Mouse (Mus musculus) embryonic facial prominence, embryonic 11.5 days (tissue): ENCODE data around the gene Cradd. TPM values are rescaled to one million over a fixed set of nuclear protein-coding genes. Genes with fewer than 3 reads are reported as not detected.

Source experiments
- ATAC-seq: fragments of 200-750 bp; cut with Nextera tagmentation; replicated peaks from 2 replicates; pipeline ENCODE4 v1.8.0; 2017; ENCODE audit warnings: low read depth; ENCODE audit not compliant: insufficient number of reproducible peaks, low FRiP score, low TSS enrichment
- DNase-seq: peaks from one replicate; pipeline ENCODE4 v3.0.0-alpha.2; 2015; ENCODE audit warnings: low spot score
- H3K27ac ChIP-seq: fragments of 300-500 bp; sonication (generic); replicated peaks from 2 replicates; pipeline ENCODE4 v1.5.1; 2014; ENCODE audit warnings: mild to moderate bottlenecking, low read depth, low read length, control low read depth
- H3K27me3 ChIP-seq: fragments of 300-500 bp; sonication (generic); 2 replicates; pipeline ENCODE4 v1.6.1; 2014; ENCODE audit warnings: mild to moderate bottlenecking, low read length, moderate library complexity, mixed read lengths; ENCODE audit not compliant: control insufficient read depth, insufficient read depth
- H3K36me3 ChIP-seq: fragments of 300-500 bp; sonication (generic); replicated peaks from 2 replicates; pipeline ENCODE4 v1.6.1; 2014; ENCODE audit warnings: low read depth, mild to moderate bottlenecking, low read length, moderate library complexity, mixed read lengths; ENCODE audit not compliant: control insufficient read depth, insufficient read depth
- H3K4me1 ChIP-seq: fragments of 300-500 bp; sonication (generic); 2 replicates; pipeline ENCODE4 v1.6.1; 2014; ENCODE audit warnings: low read length, mixed read lengths; ENCODE audit not compliant: control insufficient read depth, insufficient read depth
- H3K4me2 ChIP-seq: fragments of 300-500 bp; sonication (generic); 2 replicates; pipeline ENCODE4 v1.6.1; 2014; ENCODE audit warnings: low read depth, mild to moderate bottlenecking, control low read depth, low read length, moderate library complexity
- H3K4me3 ChIP-seq: fragments of 300-500 bp; sonication (generic); 2 replicates; pipeline ENCODE4 v1.5.1; 2014; ENCODE audit warnings: low read depth, low read length, control low read depth
- H3K9ac ChIP-seq: fragments of 300-500 bp; sonication (generic); replicated peaks from 2 replicates; pipeline ENCODE4 v1.6.1; 2014; ENCODE audit warnings: mild to moderate bottlenecking, control low read depth, low read length
- H3K9me3 ChIP-seq: fragments of 300-500 bp; sonication (generic); replicated peaks from 2 replicates; pipeline ENCODE4 v1.6.1; 2016; ENCODE audit warnings: mild to moderate bottlenecking, low read length, inconsistent platforms, mixed read lengths; ENCODE audit not compliant: control insufficient read depth
- WGBS: fragments of 180-500 bp; shearing (Covaris S2); extraction: QIAGEN DNeasy Blood & Tissue Kit; methylation state at CpG from one replicate; pipeline ENCODE4 v1.1.7; 2014; 5-methylcytosine and 5-hydroxymethylcytosine counted together
- polyA plus RNA-seq: library from polyadenylated mRNA; unstranded; fragments of >200 nt; fragmentation: Nextera tagmentation; extraction: Ambion mirVana; gene quantifications from 2 replicates; pipeline ENCODE4 v1.2.1, GENCODE M21; 2014

Cradd gene
- polyA plus RNA-seq, 1 experiment from 2014 or later: 15.3 TPM

GRCm38 (mm10) chr10:95239196-95240069 is 84.5 kb downstream of the Cradd start:
- DNase-seq (no peak), ATAC-seq (no peak)
- no peaks in the 10 kb centered on the region for H3K9me3 ChIP-seq
- peaks cover 3% of the 10 kb centered on the region; the same call in 1 of the 2 replicates for H3K4me1 ChIP-seq
- no peak overlapping the region for H3K4me3 ChIP-seq
- H3K4me2 ChIP-seq: no peak overlapping the region
- 47% methylated on average over 13 of the region's 13 CpGs for WGBS
- no peaks in the 10 kb centered on the region for H3K27me3 ChIP-seq
- no peak overlapping the region for H3K9ac ChIP-seq
- no peak overlapping the region for H3K27ac ChIP-seq
- H3K36me3 ChIP-seq: no peaks in the 10 kb centered on the region

- Histone ChIP-seq H3K4me2 (no peak overlapping the region), H3K27ac (no peak overlapping the region), H3K36me3 (no peaks in the 10 kb centered on the region), H3K9me3 (no peaks in the 10 kb centered on the region), H3K9ac (no peak overlapping the region), H3K27me3 (no peaks in the 10 kb centered on the region), H3K4me1 (peaks cover 3% of the 10 kb centered on the region; the same call in 1 of the 2 replicates), H3K4me3 (no peak overlapping the region)
- ATAC-seq (no peak), DNase-seq (no peak)
- WGBS: 91% methylated on average over 2 of the region's 2 CpGs
Measured at GRCm38 (mm10) chr10:95238667-95239066, 85.3 kb downstream of the Cradd start.

GRCm38 (mm10) chr10:95236226-95236625 is 87.7 kb downstream of the Cradd start:
- Histone ChIP-seq H3K4me2 (no peak overlapping the region), H3K9ac (no peak overlapping the region), H3K9me3 (no peaks in the 10 kb centered on the region), H3K27ac (no peak overlapping the region), H3K27me3 (no peaks in the 10 kb centered on the region), H3K36me3 (no peaks in the 10 kb centered on the region), H3K4me1 (peaks cover 3% of the 10 kb centered on the region; the same call in 1 of the 2 replicates), H3K4me3 (no peak overlapping the region)
- 20% methylated on average over 8 of the region's 8 CpGs for WGBS
- no peak for DNase-seq
- ATAC-seq: no peak

- ATAC-seq (no peak), DNase-seq (no peak)
- Histone ChIP-seq H3K4me3 (no peak overlapping the region), H3K9ac (no peak overlapping the region), H3K9me3 (no peaks in the 10 kb centered on the region), H3K36me3 (no peaks in the 10 kb centered on the region), H3K27ac (no peak overlapping the region), H3K27me3 (no peaks in the 10 kb centered on the region), H3K4me2 (no peak overlapping the region), H3K4me1 (peaks cover 3% of the 10 kb centered on the region; the same call in 1 of the 2 replicates)
- WGBS: 67% methylated on average over 3 of the region's 3 CpGs
Measured at GRCm38 (mm10) chr10:95234661-95235060, 89.3 kb downstream of the Cradd start.

- no peaks in the 10 kb centered on the region for H3K27me3 ChIP-seq
- no peak for DNase-seq
- no peak overlapping the region for H3K27ac ChIP-seq
- H3K4me1 ChIP-seq: peaks cover 3% of the 10 kb centered on the region; the same call in 1 of the 2 replicates
- no peak overlapping the region for H3K9ac ChIP-seq
- WGBS: 92% methylated on average over 10 of the region's 10 CpGs
- no peak overlapping the region for H3K4me2 ChIP-seq
- no peak for ATAC-seq
- H3K9me3 ChIP-seq: no peaks in the 10 kb centered on the region
- no peaks in the 10 kb centered on the region for H3K36me3 ChIP-seq
- H3K4me3 ChIP-seq: no peak overlapping the region
Measured at GRCm38 (mm10) chr10:95233044-95233443, 90.9 kb downstream of the Cradd start.

DNA sequence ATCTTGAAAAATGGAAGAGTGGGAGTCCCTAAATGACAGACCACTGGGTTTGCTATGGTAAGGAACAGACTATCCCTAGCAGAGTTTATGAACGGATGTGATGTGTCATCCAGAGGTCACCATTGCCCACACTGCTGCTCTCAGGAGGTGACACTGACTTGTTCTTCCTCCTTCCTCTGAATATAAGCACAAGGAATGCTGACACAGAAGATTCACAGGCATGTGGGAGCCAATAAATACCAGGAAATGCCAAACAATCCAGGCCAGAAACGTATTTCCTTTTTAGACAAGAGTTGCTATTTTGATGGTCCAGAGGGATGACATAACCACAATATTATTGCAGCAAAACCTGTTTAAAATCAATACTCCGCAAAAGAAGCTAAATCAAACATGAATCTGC is 91.4 kb downstream of the Cradd start:
- Histone ChIP-seq H3K4me2 (no peak overlapping the region), H3K4me1 (peaks cover 3% of the 10 kb centered on the region; the same call in 1 of the 2 replicates), H3K36me3 (no peaks in the 10 kb centered on the region), H3K27me3 (no peaks in the 10 kb centered on the region), H3K4me3 (no peak overlapping the region), H3K9me3 (no peaks in the 10 kb centered on the region), H3K27ac (no peak overlapping the region), H3K9ac (no peak overlapping the region)
- ATAC-seq (no peak), DNase-seq (no peak)
- WGBS: 62% methylated on average over 3 of the region's 3 CpGs

DNA sequence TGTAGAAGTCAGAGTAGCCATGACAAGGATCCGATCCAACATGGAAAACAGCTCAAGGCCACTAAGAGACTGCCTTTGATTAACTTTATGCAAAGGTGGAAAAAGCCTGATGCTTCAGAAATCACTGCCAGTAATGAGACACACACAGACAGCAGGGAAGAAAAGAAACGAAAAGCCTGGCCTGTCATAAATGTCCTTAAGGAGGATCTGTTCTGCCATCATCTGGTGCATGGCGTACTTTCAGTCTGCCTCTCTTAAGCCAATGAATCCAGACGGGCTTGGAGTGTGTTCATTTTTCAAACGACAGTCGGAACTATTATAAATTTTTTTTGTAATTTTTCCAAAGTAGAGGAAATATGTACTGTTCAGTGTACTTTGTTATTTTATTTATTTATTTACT is 95.7 kb downstream of the Cradd start:
- WGBS: 75% methylated on average over 6 of the region's 6 CpGs
- Histone ChIP-seq H3K27ac (no peak overlapping the region), H3K4me2 (no peak overlapping the region), H3K36me3 (no peaks in the 10 kb centered on the region), H3K4me1 (no peaks in the 10 kb centered on the region), H3K27me3 (no peaks in the 10 kb centered on the region), H3K4me3 (no peak overlapping the region), H3K9ac (no peak overlapping the region), H3K9me3 (no peaks in the 10 kb centered on the region)
- DNase-seq (no peak), ATAC-seq (no peak)

- Histone ChIP-seq H3K9ac (no peak overlapping the region), H3K4me1 (no peaks in the 10 kb centered on the region), H3K9me3 (no peaks in the 10 kb centered on the region), H3K4me2 (no peak overlapping the region), H3K27me3 (no peaks in the 10 kb centered on the region), H3K36me3 (no peaks in the 10 kb centered on the region), H3K4me3 (no peak overlapping the region), H3K27ac (no peak overlapping the region)
- WGBS: 5% methylated on average over 1 of the region's 1 CpGs
- no peak for DNase-seq
- ATAC-seq: no peak
Measured at GRCm38 (mm10) chr10:95227590-95227989, 96.3 kb downstream of the Cradd start.
